Mouse (Mus musculus): Measurements from ENCODE around the gene Zfp691. TPM values are rescaled to one million over a fixed set of nuclear protein-coding genes. Genes with fewer than 3 reads are reported as not detected.

Zfp691 gene
- polyA plus RNA-seq, 1 experiment from 2014 or later, result 4.0 TPM

GRCm38 (mm10) chr4:119157891-119158290, 16.1 kb downstream of the Zfp691 start:
- H3K9me3 ChIP-seq (replicated peaks; ENCODE audit: control insufficient read depth, low read length, poor library complexity, severe bottlenecking), result no peaks in the 10 kb centered on the region
- H3K36me3 ChIP-seq (ENCODE audit: control insufficient read depth, insufficient read depth, low read length), result no peaks in the 10 kb centered on the region
- 87% methylated on average over 5 of the region's 5 CpGs for WGBS
- no peak overlapping the region for H3K4me2 ChIP-seq (ENCODE audit: low read length)
- H3K4me3 ChIP-seq (ENCODE audit: low read depth, low read length), result no peak overlapping the region
- no peaks in the 10 kb centered on the region for H3K27me3 ChIP-seq (ENCODE audit: control insufficient read depth, insufficient read depth, low read depth, low read length)
- H3K27ac ChIP-seq (ENCODE audit: low read length), result no peak overlapping the region
- H3K4me1 ChIP-seq (ENCODE audit: control insufficient read depth, insufficient read depth, low read length), result no peaks in the 10 kb centered on the region
- ATAC-seq, result no peak
- no peak overlapping the region for H3K9ac ChIP-seq (ENCODE audit: low read depth, low read length)

- Histone ChIP-seq H3K36me3 (ENCODE audit: control insufficient read depth, insufficient read depth, low read length) (no peaks in the 10 kb centered on the region), H3K27ac (ENCODE audit: low read length) (no peak overlapping the region), H3K9ac (ENCODE audit: low read depth, low read length) (no peak overlapping the region), H3K4me2 (ENCODE audit: low read length) (no peak overlapping the region), H3K27me3 (ENCODE audit: control insufficient read depth, insufficient read depth, low read depth, low read length) (no peaks in the 10 kb centered on the region), H3K9me3 (replicated peaks; ENCODE audit: control insufficient read depth, low read length, poor library complexity, severe bottlenecking) (no peaks in the 10 kb centered on the region), H3K4me1 (ENCODE audit: control insufficient read depth, insufficient read depth, low read length) (no peaks in the 10 kb centered on the region), H3K4me3 (ENCODE audit: low read depth, low read length) (no peak overlapping the region)
- ATAC-seq, result no peak
- 39% methylated on average over 2 of the region's 2 CpGs for WGBS
Measured at GRCm38 (mm10) chr4:119157186-119157585, 16.8 kb downstream of the Zfp691 start.

- 92% methylated on average over 11 of the region's 11 CpGs for WGBS
- Histone ChIP-seq H3K9ac (ENCODE audit: low read depth, low read length) (no peak overlapping the region), H3K27me3 (ENCODE audit: control insufficient read depth, insufficient read depth, low read depth, low read length) (no peaks in the 10 kb centered on the region), H3K4me3 (ENCODE audit: low read depth, low read length) (no peak overlapping the region), H3K4me2 (ENCODE audit: low read length) (no peak overlapping the region), H3K9me3 (replicated peaks; ENCODE audit: control insufficient read depth, low read length, poor library complexity, severe bottlenecking) (no peaks in the 10 kb centered on the region), H3K4me1 (ENCODE audit: control insufficient read depth, insufficient read depth, low read length) (no peaks in the 10 kb centered on the region), H3K27ac (ENCODE audit: low read length) (no peak overlapping the region), H3K36me3 (ENCODE audit: control insufficient read depth, insufficient read depth, low read length) (no peaks in the 10 kb centered on the region)
- no peak for ATAC-seq
Measured at GRCm38 (mm10) chr4:119148741-119149140, 25.3 kb downstream of the Zfp691 start.

- Histone ChIP-seq H3K27me3 (ENCODE audit: control insufficient read depth, insufficient read depth, low read depth, low read length) (no peaks in the 10 kb centered on the region), H3K36me3 (ENCODE audit: control insufficient read depth, insufficient read depth, low read length) (no peaks in the 10 kb centered on the region), H3K9me3 (replicated peaks; ENCODE audit: control insufficient read depth, low read length, poor library complexity, severe bottlenecking) (no peaks in the 10 kb centered on the region), H3K4me2 (ENCODE audit: low read length) (no peak overlapping the region), H3K4me1 (ENCODE audit: control insufficient read depth, insufficient read depth, low read length) (no peaks in the 10 kb centered on the region), H3K4me3 (ENCODE audit: low read depth, low read length) (no peak overlapping the region), H3K9ac (ENCODE audit: low read depth, low read length) (no peak overlapping the region), H3K27ac (ENCODE audit: low read length) (no peak overlapping the region)
- WGBS, result 90% methylated on average over 5 of the region's 5 CpGs
- ATAC-seq, result no peak
Measured at GRCm38 (mm10) chr4:119147347-119147746, 26.6 kb downstream of the Zfp691 start.

GRCm38 (mm10) chr4:119146816-119147215, 27.2 kb downstream of the Zfp691 start:
- H3K9ac ChIP-seq (ENCODE audit: low read depth, low read length), result no peak overlapping the region
- 87% methylated on average over 7 of the region's 7 CpGs for WGBS
- ATAC-seq, result no peak
- no peak overlapping the region for H3K27ac ChIP-seq (ENCODE audit: low read length)
- H3K27me3 ChIP-seq (ENCODE audit: control insufficient read depth, insufficient read depth, low read depth, low read length), result no peaks in the 10 kb centered on the region
- no peak overlapping the region for H3K4me3 ChIP-seq (ENCODE audit: low read depth, low read length)
- H3K9me3 ChIP-seq (replicated peaks; ENCODE audit: control insufficient read depth, low read length, poor library complexity, severe bottlenecking), result no peaks in the 10 kb centered on the region
- H3K4me1 ChIP-seq (ENCODE audit: control insufficient read depth, insufficient read depth, low read length), result no peaks in the 10 kb centered on the region
- H3K4me2 ChIP-seq (ENCODE audit: low read length), result no peak overlapping the region
- no peaks in the 10 kb centered on the region for H3K36me3 ChIP-seq (ENCODE audit: control insufficient read depth, insufficient read depth, low read length)

- peaks cover 10% of the 10 kb centered on the region for H3K4me1 ChIP-seq (ENCODE audit: control insufficient read depth, insufficient read depth, low read length)
- H3K36me3 ChIP-seq (ENCODE audit: control insufficient read depth, insufficient read depth, low read length), result no peaks in the 10 kb centered on the region
- WGBS, result 28% methylated on average over 24 of the region's 24 CpGs
- peak overlapping the region; percentile 53 for H3K4me2 ChIP-seq (ENCODE audit: low read length)
- H3K9ac ChIP-seq (ENCODE audit: low read depth, low read length), result peak overlapping the region; percentile 43
- ATAC-seq, result peak; percentile 70
- peak overlapping the region; percentile 76 for H3K27ac ChIP-seq (ENCODE audit: low read length)
- no peaks in the 10 kb centered on the region for H3K9me3 ChIP-seq (replicated peaks; ENCODE audit: control insufficient read depth, low read length, poor library complexity, severe bottlenecking)
- H3K27me3 ChIP-seq (ENCODE audit: control insufficient read depth, insufficient read depth, low read depth, low read length), result no peaks in the 10 kb centered on the region
- peak overlapping the region; percentile 27 for H3K4me3 ChIP-seq (ENCODE audit: low read depth, low read length)
Measured at GRCm38 (mm10) chr4:119142230-119142871, 31.6 kb downstream of the Zfp691 start.

GRCm38 (mm10) chr4:119141191-119141590, 32.8 kb downstream of the Zfp691 start:
- Histone ChIP-seq H3K9me3 (replicated peaks; ENCODE audit: control insufficient read depth, low read length, poor library complexity, severe bottlenecking) (no peaks in the 10 kb centered on the region), H3K4me1 (ENCODE audit: control insufficient read depth, insufficient read depth, low read length) (peaks cover 10% of the 10 kb centered on the region), H3K4me3 (ENCODE audit: low read depth, low read length) (no peak overlapping the region), H3K27me3 (ENCODE audit: control insufficient read depth, insufficient read depth, low read depth, low read length) (no peaks in the 10 kb centered on the region), H3K27ac (ENCODE audit: low read length) (no peak overlapping the region), H3K36me3 (ENCODE audit: control insufficient read depth, insufficient read depth, low read length) (peaks cover 2% of the 10 kb centered on the region; the same call in 1 of the 2 replicates), H3K9ac (ENCODE audit: low read depth, low read length) (no peak overlapping the region), H3K4me2 (ENCODE audit: low read length) (no peak overlapping the region)
- ATAC-seq, result no peak
- WGBS, result 51% methylated on average over 10 of the region's 10 CpGs

- H3K27ac ChIP-seq (ENCODE audit: low read length), result no peak overlapping the region
- H3K4me2 ChIP-seq (ENCODE audit: low read length), result no peak overlapping the region
- no peak for ATAC-seq
- no peak overlapping the region for H3K9ac ChIP-seq (ENCODE audit: low read depth, low read length)
- WGBS, result 47% methylated on average over 3 of the region's 3 CpGs
- peaks cover 10% of the 10 kb centered on the region for H3K4me1 ChIP-seq (ENCODE audit: control insufficient read depth, insufficient read depth, low read length)
- peaks cover 6% of the 10 kb centered on the region; the same call in 1 of the 2 replicates for H3K36me3 ChIP-seq (ENCODE audit: control insufficient read depth, insufficient read depth, low read length)
- no peaks in the 10 kb centered on the region for H3K9me3 ChIP-seq (replicated peaks; ENCODE audit: control insufficient read depth, low read length, poor library complexity, severe bottlenecking)
- H3K4me3 ChIP-seq (ENCODE audit: low read depth, low read length), result no peak overlapping the region
- H3K27me3 ChIP-seq (ENCODE audit: control insufficient read depth, insufficient read depth, low read depth, low read length), result no peaks in the 10 kb centered on the region
Measured at GRCm38 (mm10) chr4:119140126-119140525, 33.9 kb downstream of the Zfp691 start.

- Histone ChIP-seq H3K9ac (ENCODE audit: low read depth, low read length) (peak overlapping the region; percentile 62; the same call in 1 of the 2 replicates), H3K9me3 (replicated peaks; ENCODE audit: control insufficient read depth, low read length, poor library complexity, severe bottlenecking) (no peaks in the 10 kb centered on the region), H3K36me3 (ENCODE audit: control insufficient read depth, insufficient read depth, low read length) (peaks cover 12% of the 10 kb centered on the region; the same call in 1 of the 2 replicates), H3K4me2 (ENCODE audit: low read length) (peak overlapping the region; percentile 68), H3K27ac (ENCODE audit: low read length) (peak overlapping the region; percentile 65; the same call in 1 of the 2 replicates), H3K27me3 (ENCODE audit: control insufficient read depth, insufficient read depth, low read depth, low read length) (no peaks in the 10 kb centered on the region), H3K4me3 (ENCODE audit: low read depth, low read length) (peak overlapping the region; percentile 33), H3K4me1 (ENCODE audit: control insufficient read depth, insufficient read depth, low read length) (peaks cover 10% of the 10 kb centered on the region)
- WGBS, result 38% methylated on average over 8 of the region's 8 CpGs
- 0 out of 2 replicates have a peak, but pooled peaks have one; percentile 12 for ATAC-seq
Measured at GRCm38 (mm10) chr4:119138776-119139175, 35.2 kb downstream of the Zfp691 start.

Data from midbrain, embryonic 16.5 days (tissue).